Mouse (Mus musculus) NIH3T3 (cell line): ENCODE results near the gene Ap1g2.
A peak's percentile ranks its signal among the peaks of the same experiment; 100 is the strongest.

ENCODE experiments used
- DNase-seq: peaks from one replicate; pipeline ENCODE4 v3.0.0-alpha.2; 2012; ENCODE audit warnings: low read depth

Gene Ap1g2

DNA sequence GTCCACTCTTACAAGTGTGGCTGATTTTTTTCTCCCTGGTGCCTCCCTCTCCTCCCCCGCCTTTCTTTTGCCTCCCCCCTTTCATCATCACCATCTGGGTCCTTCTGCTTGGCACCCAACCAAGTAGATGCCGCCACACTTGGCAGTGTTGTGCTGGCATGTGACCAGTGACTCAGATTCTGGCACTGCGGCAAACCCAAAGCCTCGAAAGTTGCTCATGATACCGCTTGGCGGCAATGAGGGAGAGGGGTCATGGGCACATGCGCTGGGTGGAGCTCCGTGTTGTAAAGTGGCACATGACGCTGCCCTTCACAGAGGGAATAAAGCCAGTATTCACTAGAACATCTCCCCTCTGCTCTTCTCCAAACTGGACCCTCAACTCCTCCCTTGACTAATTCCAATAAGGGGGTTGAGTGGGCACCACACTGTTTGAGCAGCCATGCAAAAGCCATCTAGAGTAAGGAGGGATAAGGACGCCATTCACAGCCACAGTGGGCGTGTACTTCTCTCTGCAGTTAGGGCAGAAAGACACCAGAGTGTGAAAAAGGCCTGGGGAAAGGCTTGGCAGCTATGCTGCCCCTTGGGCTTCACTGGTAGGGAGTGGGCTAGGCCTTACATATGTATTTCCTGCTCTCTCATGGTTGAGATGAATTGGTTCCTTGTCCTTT is 51.1 kb downstream of the Ap1g2 start:
- peak; percentile 70 for DNase-seq

DNA sequence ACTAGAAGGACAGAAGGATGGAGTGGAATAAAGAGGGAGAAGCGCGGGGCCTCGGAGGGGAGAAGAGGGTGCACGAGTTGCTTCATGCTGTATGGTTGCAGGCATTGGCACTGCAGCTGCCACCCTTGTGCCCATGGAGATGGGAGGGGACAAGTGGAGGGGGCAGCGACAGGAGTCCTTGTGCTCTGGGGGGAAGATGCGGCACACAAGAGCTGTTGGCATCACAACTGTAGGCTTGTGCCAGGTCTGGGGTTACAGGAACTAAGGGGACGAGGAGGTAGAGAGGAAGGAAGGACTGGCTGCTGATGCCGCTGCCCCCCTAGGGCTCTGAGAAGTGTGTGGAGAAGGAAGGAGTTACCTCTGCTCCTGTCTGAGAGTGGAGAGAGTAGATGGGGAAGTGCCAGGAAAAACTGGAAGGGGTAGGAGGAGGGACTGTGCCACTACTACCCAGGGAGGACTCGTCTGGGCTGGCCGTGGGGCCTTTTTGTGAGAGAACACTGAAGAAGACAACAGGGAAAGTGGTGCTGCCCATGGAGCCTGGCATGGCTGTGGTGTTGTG is 52.1 kb downstream of the Ap1g2 start:
- no peak for DNase-seq

DNA sequence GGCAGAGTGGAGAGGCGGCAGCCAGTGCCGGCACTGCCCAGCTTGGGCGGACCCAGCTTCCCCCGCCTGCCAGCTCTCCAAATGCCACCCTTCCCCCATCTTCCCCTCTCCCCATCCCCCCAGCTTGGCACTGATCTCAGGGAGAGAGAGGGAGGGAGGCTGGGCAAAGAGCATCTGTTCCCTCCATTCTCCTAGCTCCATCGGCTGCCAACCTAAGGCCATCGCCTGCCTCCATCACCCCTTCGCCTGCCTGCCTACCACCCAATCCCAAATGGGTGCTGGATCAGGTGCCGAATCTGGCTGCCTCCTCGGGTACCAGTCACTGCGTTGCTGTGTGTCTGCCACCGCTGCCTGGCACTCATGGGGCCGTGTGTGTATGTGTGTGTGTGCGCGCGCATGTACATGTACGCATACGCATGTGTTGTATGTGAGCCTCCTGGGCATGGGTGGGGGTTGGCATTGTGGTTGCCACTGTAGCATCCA is 52.6 kb downstream of the Ap1g2 start:
- DNase-seq = no peak

DNA sequence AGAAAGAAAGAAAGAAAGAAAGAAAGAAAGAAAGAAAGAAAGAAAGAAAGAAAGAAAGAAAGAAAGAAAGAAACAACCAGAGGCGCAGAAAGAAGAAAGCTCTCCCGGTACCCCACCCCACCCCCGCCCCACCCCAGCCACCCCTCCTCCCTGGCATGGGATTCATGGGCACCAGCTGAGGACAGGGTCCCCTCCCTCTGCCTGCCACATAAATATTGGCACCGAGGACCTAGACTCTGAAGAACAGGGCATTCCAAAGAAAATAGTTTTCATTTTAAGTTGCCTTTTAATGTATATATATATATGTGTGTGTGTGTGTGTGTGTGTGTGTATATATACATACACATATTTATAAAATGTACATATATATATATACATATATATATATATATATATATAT is 53.3 kb downstream of the Ap1g2 start:
- DNase-seq = no peak

DNA sequence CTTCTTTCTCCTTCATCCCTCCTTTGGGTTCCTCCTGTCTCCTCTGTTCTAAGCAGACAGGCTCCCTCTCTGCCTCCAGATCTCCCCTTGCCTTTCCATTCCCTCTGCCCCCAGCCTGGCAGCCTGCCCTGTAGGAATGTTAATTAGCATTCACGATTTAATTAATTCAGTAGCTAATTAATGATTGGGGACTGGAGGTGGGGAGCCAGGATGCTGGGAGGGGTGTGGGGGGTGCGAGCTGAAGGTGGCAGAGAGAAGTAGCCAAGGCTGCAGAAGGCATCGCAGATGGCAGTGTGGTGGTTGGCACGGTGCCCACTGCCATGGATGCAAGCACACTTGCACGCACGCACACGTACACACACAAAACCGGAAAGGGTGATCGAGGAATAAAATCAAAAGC is 53.9 kb downstream of the Ap1g2 start:
- DNase-seq = no peak
